Mouse (Mus musculus) heart, postnatal 10 days (tissue): Measurements from ENCODE around the gene Slc1a3. TPM values are rescaled to one million over a fixed set of nuclear protein-coding genes. Genes with fewer than 3 reads are reported as not detected.
A peak's percentile ranks its signal among the peaks of the same experiment; 100 is the strongest.
"Not testable (repeated sequence)": the region's sequence is repeated elsewhere in the genome, so short reads cannot be mapped to it uniquely, and the experiment has no call there.

Source experiments
- DNase-seq, 2 experiments: peaks; one replicate each; pipeline ENCODE4 v3.0.0; 2021
- intact Hi-C: fragments of 180-260 bp; cut with DNase I; formaldehyde crosslinking; loops from one replicate; pipeline ENCODE4 v1.15.1; 2025
- total RNA-seq, 2 experiments: library from RNA; stranded (reverse); gene quantifications; 2 replicates each; pipeline ENCODE4 v1.2.3; 2021

Slc1a3 gene
- total RNA-seq, 2 experiments from 2014 or later = 1.3 to 3.4 TPM

GRCm38 (mm10) chr15:8709578-8709977 lies 986 bp downstream of the Slc1a3 start:
- intact Hi-C loops = no loop called here
- DNase-seq = peak; percentile 22 to 27

- intact Hi-C loops = no loop called here
- no peak for DNase-seq
These were observed 4.0 kb downstream of the Slc1a3 start for GRCm38 (mm10) chr15:8706613-8707012.

GRCm38 (mm10) chr15:8706178-8706577 lies 4.4 kb downstream of the Slc1a3 start:
- intact Hi-C loops = no loop called here
- no peak for DNase-seq

GRCm38 (mm10) chr15:8705560-8705959 lies 5.0 kb downstream of the Slc1a3 start:
- DNase-seq, intact Hi-C loops: not testable (repeated sequence)

GRCm38 (mm10) chr15:8697976-8698375 lies 12.6 kb downstream of the Slc1a3 start:
- intact Hi-C loops = no loop called here
- DNase-seq = no peak

GRCm38 (mm10) chr15:8697500-8697899 lies 13.1 kb downstream of the Slc1a3 start:
- no peak for DNase-seq
- intact Hi-C loops = no loop called here

- intact Hi-C loops, DNase-seq: not testable (repeated sequence)
These were observed 20.4 kb downstream of the Slc1a3 start for GRCm38 (mm10) chr15:8690141-8690540.

GRCm38 (mm10) chr15:8686846-8687245 lies 23.7 kb downstream of the Slc1a3 start:
- no peak for DNase-seq
- intact Hi-C loops = no loop called here

GRCm38 (mm10) chr15:8685506-8685905 lies 25.1 kb downstream of the Slc1a3 start:
- intact Hi-C loops = no loop called here
- no peak for DNase-seq

GRCm38 (mm10) chr15:8684263-8684662 lies 26.3 kb downstream of the Slc1a3 start:
- DNase-seq = no peak
- intact Hi-C loops = no loop called here

GRCm38 (mm10) chr15:8682871-8683270 lies 27.7 kb downstream of the Slc1a3 start:
- intact Hi-C loops = no loop called here
- no peak for DNase-seq

- DNase-seq = no peak
- intact Hi-C loops = no loop called here
These were observed 28.1 kb downstream of the Slc1a3 start for GRCm38 (mm10) chr15:8682421-8682820.

GRCm38 (mm10) chr15:8681971-8682370 lies 28.6 kb downstream of the Slc1a3 start:
- DNase-seq = no peak
- intact Hi-C loops = no loop called here

- no peak for DNase-seq
- intact Hi-C loops = no loop called here
These were observed 29.6 kb downstream of the Slc1a3 start for GRCm38 (mm10) chr15:8681009-8681408.

- intact Hi-C loops = no loop called here
- no peak for DNase-seq
These were observed 33.6 kb downstream of the Slc1a3 start for GRCm38 (mm10) chr15:8676959-8677358.

- intact Hi-C loops = no loop called here
- peak in 1 of 2 experiments; percentile 33 for DNase-seq
These were observed 34.3 kb downstream of the Slc1a3 start for GRCm38 (mm10) chr15:8676211-8676691.

GRCm38 (mm10) chr15:8675616-8676015 lies 34.9 kb downstream of the Slc1a3 start:
- DNase-seq = no peak
- intact Hi-C loops = no loop called here

GRCm38 (mm10) chr15:8672532-8672931 lies 38.0 kb downstream of the Slc1a3 start:
- DNase-seq = peak in 1 of 2 experiments; percentile 45
- intact Hi-C loops = no loop called here

- intact Hi-C loops = no loop called here
- peak in 1 of 2 experiments; percentile 12 for DNase-seq
These were observed 42.6 kb downstream of the Slc1a3 start for GRCm38 (mm10) chr15:8667849-8668522.

GRCm38 (mm10) chr15:8665675-8666350 lies 44.8 kb downstream of the Slc1a3 start:
- DNase-seq = peak in 1 of 2 experiments; percentile 25
- intact Hi-C loops = no loop called here

GRCm38 (mm10) chr15:8663348-8664099 lies 47.0 kb downstream of the Slc1a3 start:
- intact Hi-C loops = no loop called here
- DNase-seq = peak; percentile 78 to 83
